Mouse (Mus musculus): ENCODE measurements around the gene Mrtfa.
"Not testable (repeated sequence)": the region's sequence is repeated elsewhere in the genome, so short reads cannot be mapped to it uniquely, and the experiment has no call there.

Mrtfa gene

GRCm38 (mm10) chr15:81190630-81191178 lies at the start of gene Mrtfa:
Gene Mrtfa (minus strand): TSS chr15:81190757.
- DNase-seq, result peak; percentile 98 to 99

DNA sequence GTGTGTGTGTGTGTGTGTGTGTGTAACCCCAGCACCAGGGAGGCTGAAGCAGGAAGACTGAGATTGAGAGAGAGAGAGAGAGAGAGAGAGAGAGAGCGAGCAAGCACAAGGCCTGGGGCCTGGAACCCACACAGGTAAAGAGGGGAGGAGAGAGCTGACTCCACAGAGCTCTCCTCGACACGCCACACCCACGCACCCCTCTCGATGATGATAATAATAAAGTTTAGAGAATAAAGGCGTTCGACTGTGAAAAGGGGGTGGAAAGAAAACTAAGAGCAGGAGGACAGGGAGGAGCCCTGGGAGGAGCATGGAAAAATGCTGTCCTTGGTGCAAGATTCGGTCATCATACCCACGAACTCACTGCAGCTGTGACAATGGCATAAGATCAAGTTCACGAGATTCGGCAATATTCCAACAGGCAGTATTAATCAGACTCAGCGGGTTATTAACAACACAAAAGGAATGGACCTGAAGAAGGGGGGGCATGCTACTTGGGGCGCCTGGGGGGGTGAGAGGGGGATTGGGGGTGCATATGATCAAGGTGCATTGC lies 49.3 kb upstream of the Mrtfa start:
- DNase-seq, result no peak

- no peak for DNase-seq
Measured at GRCm38 (mm10) chr15:81239261-81239660, 48.7 kb upstream of the Mrtfa start.

DNA sequence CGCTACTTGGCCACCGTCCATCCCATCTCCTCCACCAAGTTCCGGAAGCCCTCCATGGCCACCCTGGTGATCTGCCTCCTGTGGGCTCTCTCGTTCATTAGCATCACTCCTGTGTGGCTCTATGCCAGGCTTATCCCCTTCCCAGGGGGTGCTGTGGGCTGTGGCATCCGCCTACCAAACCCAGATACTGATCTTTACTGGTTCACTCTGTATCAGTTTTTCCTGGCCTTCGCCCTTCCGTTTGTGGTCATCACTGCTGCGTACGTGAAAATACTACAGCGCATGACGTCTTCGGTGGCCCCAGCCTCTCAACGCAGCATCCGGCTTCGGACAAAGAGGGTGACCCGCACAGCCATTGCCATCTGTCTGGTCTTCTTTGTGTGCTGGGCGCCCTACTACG lies 46.9 kb upstream of the Mrtfa start:
- DNase-seq, result no peak

DNA sequence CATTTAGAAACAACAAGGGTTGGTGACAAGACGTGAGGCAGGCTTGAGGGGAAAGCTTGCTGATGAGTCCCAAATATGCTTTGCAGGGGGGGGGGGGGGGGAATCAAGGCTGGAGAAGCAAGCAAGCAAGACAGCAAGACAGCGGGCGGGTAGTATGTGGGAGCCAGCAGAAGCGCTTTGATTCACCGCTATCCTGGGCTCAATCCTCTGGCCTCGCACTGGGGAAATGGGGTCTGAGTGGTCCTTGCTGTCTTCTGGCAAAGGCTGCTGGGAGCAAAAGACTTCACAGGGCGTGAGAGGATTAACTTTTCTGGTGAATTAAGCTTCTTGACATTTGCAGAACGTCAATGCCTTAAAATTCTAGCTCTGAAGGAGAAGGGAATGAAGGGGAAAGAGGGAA lies 45.5 kb upstream of the Mrtfa start:
- DNase-seq, result no peak

DNA sequence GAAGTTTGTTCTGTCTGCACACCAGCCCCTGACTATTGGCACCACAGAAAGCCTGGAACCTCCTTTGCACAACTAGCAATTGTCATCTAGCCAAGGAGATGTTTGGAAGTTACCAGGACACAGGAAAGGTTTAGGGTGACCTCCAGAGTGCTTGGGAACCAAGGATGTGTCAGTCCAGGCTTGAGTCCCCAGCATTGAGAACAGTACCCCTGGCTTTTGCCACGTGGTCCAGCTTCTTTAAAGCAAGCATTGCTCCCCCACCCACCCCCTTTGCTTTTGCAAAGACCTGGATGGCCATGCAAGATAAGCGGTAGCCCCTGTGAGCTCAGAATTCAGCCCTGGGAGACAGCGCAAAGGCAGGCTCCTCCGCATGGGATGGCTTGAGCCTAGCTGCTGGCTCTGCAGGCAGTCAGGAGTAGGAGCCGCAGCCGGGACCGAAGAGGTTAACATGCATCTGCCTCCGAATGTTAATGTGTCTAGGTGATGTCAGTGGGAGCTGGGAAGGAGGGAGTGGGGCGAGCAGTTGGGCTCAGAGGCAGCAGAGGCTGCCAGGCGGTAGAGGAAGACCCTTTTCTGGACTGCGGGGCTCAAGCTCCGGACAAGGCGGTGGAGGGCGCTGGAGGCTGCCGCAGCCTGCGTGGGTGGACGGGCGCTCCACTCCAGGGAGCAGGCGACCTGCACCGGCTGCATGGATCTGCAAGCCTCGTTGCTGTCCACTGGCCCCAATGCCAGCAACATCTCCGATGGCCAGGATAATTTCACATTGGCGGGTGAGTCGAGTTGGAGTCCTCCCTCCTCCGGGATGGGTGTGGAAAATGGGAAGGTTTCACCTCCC lies 44.7 kb upstream of the Mrtfa start, which contains the start of gene Mchr1:
Mchr1 (plus strand) TSS at position 414 of the 835 bp plus-strand sequence.
- DNase-seq, result no peak

- no peak for DNase-seq
Measured at GRCm38 (mm10) chr15:81231325-81231724, 40.8 kb upstream of the Mrtfa start.

DNA sequence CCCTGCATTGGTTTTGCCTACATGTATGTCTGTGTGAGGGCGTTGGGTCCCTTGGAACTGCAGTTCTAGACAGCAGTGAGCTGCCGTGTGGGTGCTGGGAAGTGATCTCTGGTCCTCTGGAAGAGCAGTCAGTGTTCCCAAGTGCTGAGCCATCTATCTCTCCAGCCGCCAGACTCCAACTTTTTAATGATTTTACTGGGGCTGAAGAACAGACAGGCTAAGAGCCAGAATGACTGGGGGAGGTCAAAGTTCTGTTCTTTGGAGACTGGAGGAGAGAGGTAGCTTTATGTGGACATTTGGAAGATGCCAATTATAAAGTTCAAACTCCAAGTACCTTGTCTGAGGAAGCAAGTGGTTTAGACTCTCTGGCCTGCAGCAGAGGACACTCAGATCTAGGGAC lies 39.2 kb upstream of the Mrtfa start:
- DNase-seq, result no peak

DNA sequence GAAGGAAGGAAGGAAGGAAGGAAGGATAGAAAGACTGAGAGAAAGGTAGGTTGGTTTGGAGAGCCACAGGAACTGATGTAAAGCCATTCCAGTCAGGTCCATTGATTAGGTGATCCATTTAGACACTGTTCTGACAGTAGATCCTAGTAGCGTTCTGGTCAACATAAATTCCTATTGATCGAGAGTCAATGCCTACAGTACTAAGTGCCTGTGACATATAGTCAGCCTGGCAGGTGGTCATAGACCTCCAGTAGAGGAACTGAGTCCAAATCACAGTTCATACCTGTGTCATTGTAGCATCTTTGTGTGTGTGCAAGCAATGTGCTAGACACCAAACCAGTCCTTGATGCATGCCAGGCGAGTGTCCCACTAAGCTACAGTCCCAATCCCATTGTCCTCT lies 37.7 kb upstream of the Mrtfa start:
- DNase-seq, result no peak

- DNase-seq, result no peak
Measured at GRCm38 (mm10) chr15:81227275-81227674, 36.7 kb upstream of the Mrtfa start.

DNA sequence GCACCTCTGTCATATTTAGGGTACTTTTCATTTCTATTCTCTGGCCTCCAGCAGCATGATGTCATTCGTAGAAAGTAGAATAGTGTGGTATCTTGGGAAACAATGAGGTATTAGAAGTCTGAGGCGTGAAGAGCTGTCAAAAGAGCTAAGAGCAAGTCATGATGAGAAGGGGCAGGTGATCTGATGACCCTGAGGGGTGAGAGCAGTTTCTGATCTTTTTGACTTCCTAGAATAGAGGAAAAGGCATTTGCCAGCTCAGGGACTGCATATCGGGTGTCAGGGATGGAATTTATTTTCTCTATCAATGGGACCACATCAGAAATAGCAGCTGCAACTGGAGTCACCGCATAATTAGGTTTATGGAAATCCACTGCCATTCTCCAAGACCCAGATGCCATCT lies 36.2 kb upstream of the Mrtfa start:
- no peak for DNase-seq

DNA sequence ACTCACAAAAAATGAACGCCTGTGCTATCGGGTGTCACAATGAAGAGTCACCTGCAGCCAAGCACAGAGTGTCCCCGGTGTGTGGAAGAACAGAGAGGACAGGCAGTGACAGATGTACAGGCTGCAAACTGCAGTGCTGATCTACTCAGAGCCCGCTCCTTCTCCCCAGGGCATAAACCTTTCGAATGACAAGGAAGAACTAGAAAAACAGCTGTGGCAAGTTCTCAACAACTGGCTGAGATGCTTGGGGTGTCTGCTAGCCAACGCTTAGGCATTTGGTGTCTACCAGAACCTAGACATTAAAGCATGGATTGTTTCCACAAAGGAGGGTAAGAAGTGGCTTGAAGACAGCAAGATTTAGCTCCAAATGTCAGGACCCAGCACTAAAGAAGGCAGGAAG lies 35.2 kb upstream of the Mrtfa start:
- DNase-seq, result no peak

DNA sequence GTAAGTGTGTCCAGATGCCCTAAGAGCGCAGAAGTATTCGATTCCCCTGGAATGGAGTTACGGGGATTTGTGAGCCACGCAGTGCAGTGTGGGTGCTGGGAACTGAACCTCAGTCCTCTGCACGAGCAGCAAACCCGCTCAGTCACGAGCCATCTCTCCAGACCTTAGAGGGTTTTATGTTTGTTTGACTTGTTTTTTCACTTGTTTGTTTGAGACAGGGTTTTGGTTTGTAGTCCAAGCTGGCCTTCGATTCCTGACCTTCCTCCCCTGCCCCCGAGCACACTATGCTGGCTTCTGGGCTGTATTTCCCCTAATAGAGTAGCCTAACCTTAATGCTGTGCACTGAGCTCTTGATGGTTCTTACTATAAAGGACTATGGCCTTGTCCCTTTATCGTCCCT lies 34.5 kb upstream of the Mrtfa start:
- no peak for DNase-seq

- DNase-seq, result no peak
Measured at GRCm38 (mm10) chr15:81221446-81221845, 30.9 kb upstream of the Mrtfa start.

DNA sequence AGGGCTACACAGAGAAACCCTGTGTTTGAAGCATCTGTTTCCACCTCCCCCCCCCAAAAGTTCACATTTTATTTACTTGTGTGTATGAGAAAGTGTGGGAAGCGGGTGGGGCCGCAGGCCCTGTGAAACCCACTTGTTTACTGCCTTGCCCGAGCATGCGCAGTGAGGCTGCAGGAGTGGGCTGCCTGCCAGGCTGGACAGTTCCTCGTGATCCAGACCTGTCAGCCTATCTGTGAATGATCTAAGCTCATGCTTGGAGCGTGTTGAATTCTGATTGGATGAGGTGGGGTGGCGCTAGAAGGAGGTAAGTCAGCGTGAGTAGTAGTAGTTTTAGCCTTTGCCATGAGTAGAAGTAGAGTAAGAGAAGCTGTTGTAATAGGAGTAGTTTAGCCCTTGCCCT lies 29.5 kb upstream of the Mrtfa start:
- not testable (repeated sequence) for DNase-seq

GRCm38 (mm10) chr15:81219054-81219453 lies 28.5 kb upstream of the Mrtfa start:
- DNase-seq, result no peak

DNA sequence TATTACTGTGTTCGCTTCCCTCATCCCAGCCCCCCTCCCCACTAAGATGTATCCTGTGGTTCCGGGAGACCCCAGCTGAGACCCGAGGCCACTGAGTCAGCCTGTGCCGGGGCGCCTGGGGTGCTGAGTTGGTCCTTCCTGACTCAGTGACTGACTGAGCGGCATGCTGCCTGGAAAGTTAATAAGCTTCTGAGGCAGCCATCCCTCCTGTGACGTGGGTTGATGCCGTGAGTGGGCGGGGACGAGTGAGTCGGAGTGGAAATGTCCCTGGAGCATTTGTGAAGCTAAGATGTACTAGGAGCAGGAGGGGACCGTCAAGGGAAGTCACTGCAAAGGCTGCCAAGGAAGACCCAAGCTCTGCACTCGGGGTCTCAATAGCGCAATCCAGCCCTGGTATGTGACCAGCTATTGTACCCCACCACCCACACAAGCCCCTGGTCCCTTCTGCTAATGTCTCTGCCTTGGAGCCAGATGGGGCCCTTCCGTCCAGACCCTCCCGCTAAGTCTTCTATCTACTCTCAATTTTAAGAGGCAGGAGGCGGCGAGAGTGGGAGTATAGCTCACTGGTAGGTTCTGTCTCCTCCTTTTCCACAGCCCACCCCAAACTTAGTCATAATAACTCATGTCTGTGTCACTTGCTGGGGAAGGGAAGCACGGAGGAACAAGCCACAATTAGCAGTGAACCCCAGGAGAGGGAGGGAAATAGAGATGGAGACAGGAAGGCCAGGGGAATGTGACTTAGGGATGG lies 26.5 kb upstream of the Mrtfa start:
- no peak for DNase-seq

GRCm38 (mm10) chr15:81212976-81213375 lies 22.4 kb upstream of the Mrtfa start:
- no peak for DNase-seq

DNA sequence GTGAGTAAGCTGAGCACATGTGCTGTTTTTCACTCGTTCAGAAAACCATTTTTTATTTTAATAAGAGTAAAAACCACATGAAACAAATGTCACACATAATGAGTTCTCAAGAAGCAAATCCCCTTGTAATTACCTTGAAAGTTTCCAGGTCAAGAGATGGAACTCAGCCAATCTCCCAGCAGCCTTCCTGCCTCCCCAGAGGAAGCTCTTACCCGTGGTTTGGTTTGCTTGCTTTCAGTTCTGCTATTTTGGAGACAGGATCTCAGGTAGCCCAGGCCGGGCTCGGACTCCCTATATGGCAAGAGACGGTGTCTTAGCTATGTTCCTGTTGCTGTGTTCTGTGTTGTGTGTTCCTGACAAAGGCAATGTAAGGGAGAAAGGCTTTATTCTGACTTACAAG lies 19.9 kb upstream of the Mrtfa start:
- DNase-seq, result peak; percentile 37 to 47

GRCm38 (mm10) chr15:81202462-81202861 lies 11.9 kb upstream of the Mrtfa start:
- no peak for DNase-seq

DNA sequence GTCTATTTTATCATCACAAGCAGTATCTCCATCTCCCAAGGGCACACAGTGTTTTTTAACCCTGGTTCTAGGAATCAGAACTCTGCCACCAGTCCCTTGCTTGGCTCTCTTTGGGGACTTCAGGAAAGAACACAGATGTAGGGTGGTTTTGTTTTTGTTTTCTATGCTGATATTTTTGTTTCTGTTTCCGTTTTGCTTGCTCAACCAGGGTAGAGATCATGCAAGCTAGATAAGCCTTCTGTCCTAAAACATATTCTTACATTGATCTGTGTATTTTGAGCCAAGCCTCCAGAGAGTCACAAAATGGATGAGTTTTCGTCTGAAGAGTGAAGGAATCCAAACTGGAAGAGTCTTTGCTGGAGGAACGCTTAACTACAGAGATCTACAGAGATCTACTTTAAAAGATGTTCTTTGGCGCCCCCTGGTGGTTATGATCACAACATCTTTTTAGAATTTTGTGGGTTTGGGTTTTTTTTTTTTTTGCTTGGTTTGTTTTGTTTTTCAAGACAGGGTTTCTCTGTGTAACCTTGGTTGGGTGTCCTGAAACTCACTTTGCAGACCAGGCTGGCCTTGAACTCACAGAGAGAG lies 8.9 kb upstream of the Mrtfa start:
- peak in 1 of 2 experiments; percentile 69 for DNase-seq

GRCm38 (mm10) chr15:81198447-81198846 lies 7.9 kb upstream of the Mrtfa start:
- no peak for DNase-seq

DNA sequence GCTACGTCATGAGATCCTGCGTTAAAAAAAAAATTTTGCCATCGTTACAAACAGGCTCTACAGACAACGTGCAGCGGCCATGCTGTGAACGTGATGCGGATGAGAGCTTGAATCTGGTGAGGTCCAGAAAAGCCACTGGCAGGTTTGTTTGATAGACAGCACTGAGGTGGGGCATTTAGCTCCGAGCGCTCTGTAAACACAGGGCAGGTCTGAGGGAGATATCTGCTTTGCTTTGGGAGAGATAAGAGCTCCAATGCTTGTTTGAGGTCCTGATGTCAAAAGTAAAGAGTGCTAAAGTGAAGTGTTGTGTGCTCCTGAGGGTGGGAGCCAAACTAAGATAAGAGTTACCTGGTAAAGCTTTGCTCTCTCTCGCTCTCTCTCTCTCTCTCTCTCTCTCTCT lies 6.6 kb upstream of the Mrtfa start:
- no peak for DNase-seq
